Mouse (Mus musculus): ENCODE results near the gene Spata31d1a.
"Not testable (repeated sequence)": the region's sequence is repeated elsewhere in the genome, so short reads cannot be mapped to it uniquely, and the experiment has no call there.

Spata31d1a gene

DNA sequence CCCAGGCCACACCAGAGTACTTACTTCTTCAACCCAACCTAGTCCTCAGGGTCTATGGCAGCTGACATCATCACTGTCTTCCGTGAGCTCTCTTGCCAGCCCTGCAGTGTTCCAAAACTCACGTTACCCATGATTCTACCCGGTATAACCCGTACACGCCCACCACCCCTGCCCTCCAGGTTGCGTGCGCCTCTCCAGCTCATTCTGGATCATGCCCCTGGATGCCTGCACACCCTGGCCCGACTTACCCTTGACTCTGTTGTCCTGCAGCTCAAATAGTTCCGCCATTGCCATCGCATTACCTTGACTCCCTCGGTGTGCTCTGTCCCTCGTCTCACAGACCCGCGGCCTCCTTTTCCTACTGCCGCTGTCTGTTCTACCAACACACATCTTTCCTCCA, at the start of gene Spata31d1a:
Gene Spata31d1a (minus strand): TSS at position 101 of the 400 bp plus-strand sequence.
- no peak for DNase-seq (ENCODE audit: low spot score)

DNA sequence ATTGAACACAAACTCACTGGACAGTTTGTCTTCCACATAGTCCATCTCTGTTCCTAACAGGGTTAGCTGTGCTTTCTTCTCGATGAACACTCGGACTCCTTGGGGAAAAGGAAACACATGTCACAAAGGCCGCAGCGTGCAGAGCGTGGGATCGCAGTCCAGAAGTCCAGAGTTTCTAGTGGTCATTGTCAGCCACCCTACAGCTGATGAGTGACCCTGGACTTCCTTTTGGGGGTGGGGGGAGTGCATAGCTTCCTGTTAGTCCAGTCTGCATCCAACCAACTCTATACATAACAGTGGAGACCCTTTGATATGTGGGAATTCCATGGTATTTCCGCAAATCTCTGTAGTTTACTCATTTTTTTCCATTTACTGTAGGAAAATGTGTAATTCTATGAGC, 46.8 kb upstream of the Spata31d1a start:
- DNase-seq (ENCODE audit: low spot score) = no peak

DNA sequence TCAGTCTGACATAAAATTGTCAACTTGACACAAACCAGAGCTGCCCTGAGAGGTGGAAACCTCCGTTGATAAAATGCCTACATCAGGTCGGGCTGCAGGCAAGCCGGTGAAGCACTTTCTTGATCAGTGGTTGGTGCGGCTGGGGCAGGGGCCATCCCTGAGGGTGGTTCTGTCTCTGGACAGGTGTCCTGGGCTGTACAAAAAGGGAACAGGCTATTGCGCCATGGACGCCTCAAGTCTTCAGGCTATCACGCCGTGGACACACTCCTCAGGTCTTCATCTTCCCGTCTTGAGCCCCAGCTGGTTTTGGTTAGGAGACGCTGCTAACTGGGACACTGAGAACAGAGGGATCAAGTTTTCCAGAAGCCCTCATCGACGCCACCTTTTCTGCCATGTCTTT, 40.2 kb upstream of the Spata31d1a start:
- no peak for DNase-seq (ENCODE audit: low spot score)

GRCm38 (mm10) chr13:59746711-59747110, 36.6 kb upstream of the Spata31d1a start, which contains the start of gene 1700014D04Rik:
1700014D04Rik (minus strand) TSS chr13:59746752.
- no peak for DNase-seq (ENCODE audit: low spot score)

- DNase-seq (ENCODE audit: low spot score) = no peak
These were observed 36.0 kb upstream of the Spata31d1a start for GRCm38 (mm10) chr13:59746164-59746563.

DNA sequence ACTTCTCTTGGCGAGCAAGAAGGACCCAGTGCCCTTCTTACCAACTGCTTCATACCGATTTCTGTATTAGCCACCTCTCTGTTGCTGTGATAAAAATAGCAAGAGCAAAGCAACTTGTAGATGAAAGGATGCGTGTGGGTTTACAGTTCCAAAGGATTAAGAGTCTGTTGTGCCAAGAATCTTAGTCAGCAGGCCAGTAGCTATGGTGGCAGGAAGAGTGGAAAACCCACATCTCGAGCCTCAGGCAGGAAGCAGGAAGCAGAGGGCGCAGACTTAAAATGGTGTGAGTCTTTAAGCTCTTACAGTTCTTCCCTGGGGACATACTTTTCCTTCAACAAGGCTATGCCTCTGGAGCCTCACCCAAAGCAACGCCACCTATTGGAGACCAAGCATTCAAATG, 35.3 kb upstream of the Spata31d1a start:
- no peak for DNase-seq (ENCODE audit: low spot score)

DNA sequence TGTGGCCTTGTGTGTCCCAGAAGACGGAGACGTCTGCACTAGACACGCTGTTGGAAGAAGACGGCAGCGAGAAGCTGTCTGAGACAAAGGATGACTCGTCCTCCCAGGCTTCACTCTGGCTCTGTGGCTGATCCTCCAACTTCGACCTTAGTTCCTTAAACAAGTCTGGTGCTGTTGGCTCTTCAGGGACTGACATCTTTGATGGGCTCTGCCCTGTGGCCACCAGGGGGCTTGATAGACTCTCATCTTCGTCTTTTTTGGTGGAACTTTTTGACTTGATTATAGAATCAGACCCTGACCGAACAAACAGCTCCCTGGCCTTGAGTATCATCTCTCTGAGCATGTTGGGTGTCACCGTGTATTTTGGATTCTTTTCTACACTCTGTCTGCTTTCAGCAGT, 31.6 kb upstream of the Spata31d1a start:
- DNase-seq (ENCODE audit: low spot score) = no peak

GRCm38 (mm10) chr13:59741096-59741495, 31.0 kb upstream of the Spata31d1a start:
- no peak for DNase-seq (ENCODE audit: low spot score)

DNA sequence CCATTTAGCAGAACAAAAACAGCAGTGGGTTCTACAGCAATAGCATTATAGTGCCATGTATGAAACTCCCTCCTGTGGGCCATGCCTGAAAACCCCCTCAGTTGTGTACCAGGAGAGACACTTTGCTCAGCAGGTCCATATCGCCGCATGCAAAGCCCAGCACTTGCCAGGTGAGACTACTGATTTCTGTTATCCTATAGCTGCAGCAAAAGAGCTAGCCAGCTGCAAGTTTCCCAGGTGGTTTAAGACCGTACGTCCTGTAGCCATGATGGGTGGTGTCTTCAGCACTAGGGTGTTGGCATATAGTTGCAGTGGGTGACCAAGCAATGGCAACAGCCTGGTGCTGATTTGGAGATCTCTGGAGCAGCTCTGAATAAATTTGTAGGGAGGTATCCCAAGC, 29.3 kb upstream of the Spata31d1a start:
- DNase-seq (ENCODE audit: low spot score) = no peak

DNA sequence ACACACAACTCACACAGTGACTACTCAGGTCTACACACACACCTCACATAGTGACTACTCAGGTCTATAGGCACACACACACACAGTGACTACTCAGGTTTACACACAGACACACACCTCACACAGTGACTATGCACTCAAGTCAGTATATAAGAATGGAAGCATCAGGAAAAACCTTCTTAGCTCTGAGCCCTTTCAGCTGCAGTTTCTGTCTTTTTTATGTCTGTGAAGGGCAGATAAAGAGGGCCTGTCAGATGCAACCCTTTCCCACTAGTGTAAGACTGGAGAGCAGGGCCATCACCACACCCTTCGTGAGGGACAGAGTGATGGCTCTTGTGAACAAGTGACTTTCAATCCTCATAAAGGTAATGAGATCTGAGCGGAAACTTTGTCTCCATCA, 28.3 kb upstream of the Spata31d1a start:
- DNase-seq (ENCODE audit: low spot score) = no peak

- DNase-seq (ENCODE audit: low spot score) = no peak
These were observed 25.1 kb upstream of the Spata31d1a start for GRCm38 (mm10) chr13:59735190-59735589.

DNA sequence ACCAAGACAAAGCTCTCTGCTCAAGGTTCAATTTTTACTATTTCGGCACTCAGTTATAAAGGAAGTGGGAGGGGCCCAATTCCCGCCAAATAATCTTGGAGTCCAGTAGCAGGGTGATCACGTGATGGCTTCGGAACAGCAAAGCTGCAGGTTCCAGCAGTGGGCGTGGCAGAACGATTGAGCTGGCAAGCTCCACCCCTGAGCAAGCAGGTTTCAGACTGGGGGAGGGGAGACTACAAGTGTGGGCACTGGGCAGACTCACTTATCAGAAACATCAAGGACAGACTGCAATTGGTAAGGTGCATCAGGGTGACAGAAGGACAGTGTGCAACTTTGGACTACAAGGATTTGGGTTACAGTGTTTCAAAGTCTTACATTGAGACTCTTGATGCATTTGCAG, 24.2 kb upstream of the Spata31d1a start:
- DNase-seq (ENCODE audit: low spot score) = not testable (repeated sequence)

- DNase-seq (ENCODE audit: low spot score) = no peak
These were observed 23.8 kb upstream of the Spata31d1a start for GRCm38 (mm10) chr13:59733936-59734335.

DNA sequence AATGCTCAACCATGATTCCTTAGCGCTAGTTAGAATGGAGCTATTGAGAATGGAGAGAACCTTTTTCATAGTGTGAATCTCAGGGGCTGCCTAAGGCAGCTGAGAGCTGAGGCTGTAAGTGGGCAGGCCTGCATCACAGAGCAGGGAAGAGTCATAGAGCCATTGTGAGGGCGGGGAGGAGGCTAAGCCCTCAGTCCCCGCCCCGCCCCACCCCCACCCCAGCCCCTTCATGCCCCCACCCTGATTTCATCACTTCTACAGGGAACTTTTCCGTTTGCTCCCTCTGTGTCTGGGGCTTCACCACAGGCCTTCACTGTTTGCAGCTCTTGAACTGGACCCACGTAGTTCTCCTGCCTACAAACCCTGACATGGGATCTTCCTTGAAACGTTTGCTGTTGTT, 21.5 kb upstream of the Spata31d1a start, which contains the start of gene Spata31d1d:
Gene Spata31d1d (minus strand): TSS at position 101 of the 400 bp plus-strand sequence.
- no peak for DNase-seq (ENCODE audit: low spot score)

GRCm38 (mm10) chr13:59728378-59729093, 18.4 kb upstream of the Spata31d1a start:
- DNase-seq (ENCODE audit: low spot score) = peak; percentile 53

GRCm38 (mm10) chr13:59726139-59726867, 16.2 kb upstream of the Spata31d1a start:
- DNase-seq (ENCODE audit: low spot score) = no peak

GRCm38 (mm10) chr13:59722089-59722488, 12.0 kb upstream of the Spata31d1a start:
- DNase-seq (ENCODE audit: low spot score) = not testable (repeated sequence)

GRCm38 (mm10) chr13:59719475-59719874, 9.3 kb upstream of the Spata31d1a start:
- DNase-seq (ENCODE audit: low spot score) = no peak

DNA sequence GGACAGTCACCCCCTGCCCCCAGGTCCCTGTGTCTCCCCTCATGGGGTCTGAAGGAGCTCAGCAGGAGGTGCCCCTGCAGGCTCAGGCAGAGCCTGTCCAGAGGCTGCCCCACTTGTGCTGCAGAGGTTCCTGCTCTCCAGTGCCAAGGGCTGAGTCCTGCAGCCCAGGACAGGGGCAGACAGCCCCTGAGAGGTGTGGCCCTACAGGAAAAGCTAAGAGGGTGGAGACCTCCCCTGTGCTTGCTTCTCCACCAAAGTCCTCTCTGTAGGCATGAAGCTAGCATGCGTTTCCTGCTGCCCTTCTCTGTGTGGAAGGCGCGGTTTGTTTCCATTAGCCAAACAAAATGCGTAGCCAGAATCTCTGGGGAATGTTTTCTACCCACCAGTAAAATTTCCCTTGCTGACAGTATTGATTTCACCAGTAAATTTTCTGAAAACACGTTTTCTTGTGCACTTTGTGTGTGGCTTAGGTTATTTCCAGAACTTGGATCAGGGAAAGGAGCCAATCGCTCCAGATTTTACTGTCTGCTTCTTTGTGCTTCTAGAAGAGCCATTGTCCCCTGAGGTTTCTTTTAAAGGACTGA, 8.8 kb upstream of the Spata31d1a start:
- not testable (repeated sequence) for DNase-seq (ENCODE audit: low spot score)

- DNase-seq (ENCODE audit: low spot score) = no peak
These were observed 3.6 kb upstream of the Spata31d1a start for GRCm38 (mm10) chr13:59713710-59714109.

GRCm38 (mm10) chr13:59711984-59712383, 1.9 kb upstream of the Spata31d1a start, which contains the start of gene Spata31d1b:
Spata31d1b (plus strand) TSS chr13:59712284.
- DNase-seq (ENCODE audit: low spot score) = not testable (repeated sequence)

DNA sequence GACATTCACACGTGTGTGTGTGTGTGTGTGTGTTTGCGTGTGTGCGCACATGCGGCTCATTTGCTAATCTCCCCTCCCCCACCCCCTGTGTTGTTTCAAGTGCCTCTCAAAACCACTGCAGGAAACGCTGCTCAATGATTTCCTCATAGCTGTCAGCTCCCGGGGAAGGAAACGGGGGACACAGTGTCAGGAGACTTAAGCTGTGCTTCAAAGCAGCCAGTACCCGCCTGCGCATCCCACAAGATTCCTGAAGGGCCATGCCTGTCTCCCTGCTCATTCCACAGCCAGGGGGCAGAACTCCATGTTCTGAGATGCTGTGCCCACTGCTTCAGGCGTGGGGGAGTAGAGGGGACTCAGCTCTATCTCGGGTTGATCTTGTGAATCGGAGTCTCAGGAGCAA, 5.6 kb downstream of the Spata31d1a start:
- no peak for DNase-seq (ENCODE audit: low spot score)

DNA sequence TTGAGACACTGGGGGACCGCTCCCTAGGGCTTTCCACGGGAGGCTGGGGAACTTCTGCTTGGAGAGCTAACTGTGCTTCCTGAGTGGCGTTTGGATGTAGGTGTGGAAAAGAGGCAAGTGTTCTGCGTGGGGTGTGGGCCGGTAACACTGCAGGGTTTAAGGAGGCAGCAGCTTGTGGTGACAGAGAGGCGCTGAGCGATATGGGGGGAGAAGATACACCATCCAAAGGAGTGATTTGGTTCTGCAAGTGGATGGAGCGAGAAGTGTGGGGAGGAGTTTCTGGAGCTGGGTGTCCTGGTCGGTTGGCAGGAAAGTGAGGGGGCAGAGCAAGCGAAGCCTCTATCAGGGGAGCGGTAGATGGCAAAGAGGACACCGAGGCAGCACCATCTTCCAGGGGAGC, 6.6 kb downstream of the Spata31d1a start:
- DNase-seq (ENCODE audit: low spot score) = no peak
